Comparison of ENCODE assay signal across 19 mouse cellular contexts in genomic region chr10:78000200-78000599, GRCm38 (mm10). TPM values are rescaled to one million over a fixed set of nuclear protein-coding genes. Genes with fewer than 3 reads are reported as not detected.
"Had no signal": no experiment of that assay in that cellular context is flagged by ENCODE, and none has a peak within 500 bp of the region (broad histone marks: within the 10 kb centered on the region; RNA-seq: fewer than 3 reads in every experiment).

No protein-coding gene starts in this region.

- DNase-seq: cerebellum, adult 2 months; cerebellum, adult 8-10 months; cerebellum, adult 9-10 months; cerebellum, adult 9-11 months; cerebellum, postnatal 25 days; embryo, embryonic 11 days; forebrain, postnatal 0 days; gastrocnemius, adult 2 months; gastrocnemius, postnatal 10 days; gastrocnemius, postnatal 14 days; gastrocnemius, postnatal 25 days; gastrocnemius, postnatal 36 days; heart, adult 18-20 months; heart, adult 2 months had no signal

RNA-seq across cellular contexts. Expression of gene Dnmt3l, which starts 41.5 kb away (rescaled TPM):
- total RNA-seq: forebrain, postnatal 0 days; gastrocnemius, adult 18-20 months; gastrocnemius, adult 2 months; gastrocnemius, adult 8-10 months; gastrocnemius, postnatal 10 days; gastrocnemius, postnatal 14 days; gastrocnemius, postnatal 25 days; gastrocnemius, postnatal 36 days; gastrocnemius, postnatal 4 days; heart, adult 18-20 months had no signal

RNA-seq across cellular contexts. Expression of gene Aire, which starts 43.2 kb away (rescaled TPM):
- total RNA-seq: common myeloid progenitor, adult 5-6 weeks; forebrain, postnatal 0 days; gastrocnemius, adult 18-20 months; gastrocnemius, adult 2 months; gastrocnemius, adult 8-10 months; gastrocnemius, postnatal 10 days; gastrocnemius, postnatal 14 days; gastrocnemius, postnatal 25 days; gastrocnemius, postnatal 36 days; gastrocnemius, postnatal 4 days; heart, adult 18-20 months; heart, adult 2 months; heart, adult 8-10 months had no signal
